Mouse (Mus musculus): ENCODE results near the gene Oasl1.

Oasl1 gene

DNA sequence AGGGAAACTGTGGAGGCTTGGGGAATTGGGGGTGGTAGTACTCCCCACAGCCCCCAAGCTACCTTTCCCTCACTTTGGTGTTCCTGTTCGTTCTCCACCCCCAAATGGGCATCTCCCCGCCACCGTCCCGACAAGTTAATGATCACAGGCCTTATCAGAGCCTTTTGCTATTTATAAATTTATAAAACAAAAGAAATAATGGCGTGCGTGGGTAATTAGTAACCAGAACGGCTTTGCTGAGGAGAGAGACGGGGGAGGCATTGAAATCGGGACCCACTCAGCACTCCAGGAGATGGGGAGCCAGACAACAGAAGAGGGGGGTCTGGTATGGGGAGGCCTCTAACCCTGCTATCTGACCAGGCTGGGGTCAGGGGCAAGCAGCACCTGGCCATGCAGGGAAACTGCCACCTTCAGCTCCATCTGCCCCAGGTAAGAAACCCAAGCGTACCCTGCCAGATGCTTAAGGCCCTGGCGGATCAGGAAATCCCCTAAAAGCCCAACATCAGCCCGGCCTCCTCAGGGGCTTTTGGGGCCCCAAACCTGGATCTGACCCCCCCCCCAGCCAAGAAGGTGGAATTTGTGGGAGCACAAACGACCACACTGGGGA lies 46.7 kb downstream of the Oasl1 start:
- DNase-seq: no peak

DNA sequence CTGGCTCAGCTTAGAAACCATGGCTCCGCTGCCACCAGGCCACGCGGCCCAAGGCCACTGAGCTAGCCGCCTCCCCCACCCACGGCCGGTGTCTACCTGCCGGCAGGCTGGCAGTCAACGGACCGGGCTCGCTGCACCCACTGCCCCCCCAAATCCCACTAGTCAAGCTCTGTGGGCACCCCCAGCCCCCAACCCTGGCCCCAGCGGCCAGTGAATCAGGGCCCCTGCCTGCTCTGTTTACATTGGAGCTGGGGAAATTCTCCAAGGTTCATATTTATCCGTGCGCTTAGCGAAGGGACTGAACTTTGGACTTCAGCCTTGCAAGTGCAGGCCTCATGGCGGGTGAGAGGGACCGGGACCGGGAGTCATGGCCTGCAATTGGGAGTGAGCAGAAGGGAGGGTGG lies 47.8 kb downstream of the Oasl1 start, which contains the start of gene Hnf1a:
Gene Hnf1a (minus strand): TSS at position 271 of the 404 bp plus-strand sequence.
- DNase-seq: no peak

DNA sequence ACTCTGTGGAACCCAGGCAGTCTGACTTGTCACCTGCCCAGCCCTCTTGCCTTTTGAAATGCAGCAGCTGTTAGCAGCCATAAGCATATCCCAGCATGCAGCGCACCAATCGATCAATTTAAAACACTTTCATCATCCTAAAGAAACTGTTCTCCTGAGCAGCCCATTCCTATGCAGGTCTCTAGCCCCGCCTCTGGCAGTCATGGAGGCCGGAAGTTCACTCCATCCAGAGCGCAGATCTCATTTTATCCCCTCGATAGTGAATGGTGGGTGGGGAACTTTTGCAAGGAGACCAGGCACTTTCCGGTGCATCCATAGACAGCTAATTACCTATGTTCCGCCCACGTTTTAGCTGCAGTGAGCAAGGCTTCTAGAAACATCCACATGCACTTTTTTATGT lies 49.2 kb downstream of the Oasl1 start:
- no peak for DNase-seq

DNA sequence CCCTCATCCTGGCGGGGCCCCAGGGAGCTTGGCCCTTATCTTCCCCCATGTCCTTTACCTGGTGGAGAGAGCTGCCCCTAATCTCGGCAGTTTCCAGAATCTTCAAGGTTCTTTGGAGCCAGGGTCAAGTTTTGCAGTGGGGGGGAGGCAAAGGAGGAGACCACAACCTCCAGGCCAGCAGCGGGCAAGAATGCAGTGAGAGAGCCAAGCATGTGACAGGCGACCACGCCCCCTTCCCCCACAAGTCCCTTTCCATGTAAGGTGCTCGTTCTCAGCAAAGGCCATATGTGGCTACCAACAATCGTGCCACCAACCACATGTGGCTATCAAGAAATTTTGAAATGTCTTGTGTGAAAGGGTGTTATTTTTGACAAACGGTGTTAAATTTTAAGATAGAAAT lies 50.1 kb downstream of the Oasl1 start:
- no peak for DNase-seq

DNA sequence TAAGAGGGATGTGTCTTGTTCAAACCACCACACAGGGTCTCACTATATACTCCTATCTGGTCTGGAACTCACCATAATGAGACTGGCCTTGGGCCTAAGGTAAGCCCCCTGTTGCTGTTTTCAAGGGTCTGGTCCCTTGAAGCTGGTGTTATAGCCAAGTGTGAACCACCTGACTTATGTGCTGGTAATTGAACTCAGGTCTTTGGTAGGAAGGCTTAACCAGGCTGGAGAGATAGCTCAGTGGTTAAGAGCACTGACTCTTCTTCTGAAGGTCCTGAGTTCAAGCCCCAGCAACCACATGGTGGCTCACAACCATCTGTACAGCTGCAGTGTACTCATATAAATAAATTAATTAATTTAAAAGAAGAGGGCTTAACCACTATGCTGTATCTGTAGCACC lies 53.9 kb downstream of the Oasl1 start:
- DNase-seq: no peak

DNA sequence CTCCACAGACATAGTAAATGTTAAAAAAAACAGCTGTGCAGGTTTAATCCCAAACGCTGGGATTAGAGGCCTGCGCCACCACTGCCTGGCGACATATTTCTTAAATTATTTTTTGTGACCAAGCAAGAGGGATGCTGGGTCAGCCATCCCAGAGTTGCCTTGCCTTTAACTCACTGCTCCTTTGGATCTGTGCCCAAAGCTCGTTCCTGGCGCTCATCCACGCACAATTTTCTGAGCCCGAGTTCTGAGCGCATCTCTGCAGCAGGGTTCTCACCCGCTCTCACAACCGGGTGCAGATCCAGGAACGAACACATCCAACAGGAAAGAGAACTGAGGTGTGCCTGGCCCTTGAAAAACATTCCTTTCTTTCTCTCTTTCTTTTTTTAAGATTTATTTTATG lies 55.4 kb downstream of the Oasl1 start:
- peak; percentile 42 for DNase-seq

DNA sequence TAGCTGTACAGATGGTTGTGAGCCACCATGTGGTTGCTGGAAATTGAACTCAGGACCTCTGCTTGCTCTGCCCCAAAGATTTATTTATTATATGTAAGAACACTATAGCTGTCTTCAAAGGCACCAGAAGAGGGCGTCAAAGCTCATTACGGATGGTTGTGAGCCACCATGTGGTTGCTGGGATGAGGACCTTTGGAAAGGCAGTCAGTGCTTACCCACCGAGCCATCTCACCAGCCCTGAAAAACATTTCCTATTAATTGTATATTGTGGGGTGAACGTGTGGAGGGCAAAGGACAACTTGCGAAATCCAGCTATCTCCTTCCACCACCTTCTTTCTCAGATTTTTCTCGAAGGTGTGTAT lies 55.8 kb downstream of the Oasl1 start:
- DNase-seq: peak; percentile 30

DNA sequence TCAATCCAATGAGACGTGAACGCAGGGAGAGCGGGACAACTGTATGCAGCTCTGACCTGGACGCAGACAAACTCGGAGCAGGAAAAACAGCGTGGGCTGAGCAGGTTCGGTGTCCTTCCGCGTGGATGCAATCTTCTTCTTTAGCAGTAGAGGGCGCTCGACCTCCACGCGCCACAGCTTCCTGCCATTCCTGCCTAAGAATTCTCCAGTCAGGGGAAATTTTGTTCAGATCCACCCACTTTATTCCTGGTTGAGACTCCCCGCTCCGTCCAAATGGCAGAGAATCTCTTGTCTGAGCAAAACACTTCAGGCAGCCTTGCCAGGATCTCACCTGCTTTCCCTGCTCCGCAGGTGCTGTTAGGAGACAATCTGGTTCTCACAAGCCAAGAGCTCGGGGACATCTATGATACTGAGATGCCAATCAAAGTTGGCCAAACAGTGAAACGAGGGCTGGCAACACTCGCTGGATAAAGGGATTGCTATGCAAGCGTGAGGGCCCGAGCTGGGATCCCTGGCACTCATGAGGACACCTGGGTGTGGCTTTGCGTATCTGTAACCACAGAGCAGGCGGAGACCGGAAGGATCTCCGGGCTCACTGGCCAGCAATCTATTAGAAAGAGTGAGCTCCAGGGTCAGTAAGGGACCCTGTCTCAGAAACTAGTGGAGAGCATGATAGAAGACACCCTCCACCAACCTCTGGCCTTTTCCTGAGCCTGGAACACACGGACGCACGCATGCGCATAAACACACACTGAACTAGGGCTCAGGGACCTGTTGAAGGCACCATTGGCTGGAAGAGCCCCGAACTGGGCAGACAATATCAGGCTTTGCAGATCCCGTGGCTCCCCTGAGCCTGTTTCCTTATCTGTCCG lies 56.4 kb downstream of the Oasl1 start:
- peak; percentile 83 for DNase-seq

DNA sequence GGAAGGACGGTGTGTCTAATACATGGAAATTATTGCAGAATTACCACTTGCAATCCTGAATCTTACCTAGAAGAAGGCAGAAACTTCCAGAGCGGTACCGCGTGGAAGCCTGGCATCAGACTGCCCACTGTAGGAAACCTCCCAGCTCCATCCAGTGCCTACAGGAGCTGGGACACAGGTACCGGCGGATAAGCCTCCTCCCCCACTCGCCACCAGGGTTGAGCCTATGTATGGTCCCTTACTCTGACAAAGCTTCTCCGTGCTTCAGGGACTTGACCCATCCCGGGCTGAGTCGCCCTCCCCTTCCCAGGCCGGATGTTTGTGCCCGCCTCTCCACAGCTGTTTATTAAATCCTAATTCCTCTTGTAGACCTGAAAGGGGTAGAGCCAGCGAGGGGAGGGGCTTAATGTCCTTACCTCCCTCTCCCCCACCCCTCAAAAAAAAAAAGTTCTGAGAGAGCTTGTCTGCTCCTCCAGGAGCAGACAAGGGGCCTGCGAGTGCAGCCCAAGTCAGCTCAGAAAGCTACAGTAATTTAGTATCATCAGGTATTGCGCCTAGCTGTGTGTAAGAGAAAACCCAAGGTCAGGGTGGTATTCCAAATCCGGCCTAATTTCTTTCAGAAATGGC lies 57.2 kb downstream of the Oasl1 start:
- peak; percentile 52 for DNase-seq

DNA sequence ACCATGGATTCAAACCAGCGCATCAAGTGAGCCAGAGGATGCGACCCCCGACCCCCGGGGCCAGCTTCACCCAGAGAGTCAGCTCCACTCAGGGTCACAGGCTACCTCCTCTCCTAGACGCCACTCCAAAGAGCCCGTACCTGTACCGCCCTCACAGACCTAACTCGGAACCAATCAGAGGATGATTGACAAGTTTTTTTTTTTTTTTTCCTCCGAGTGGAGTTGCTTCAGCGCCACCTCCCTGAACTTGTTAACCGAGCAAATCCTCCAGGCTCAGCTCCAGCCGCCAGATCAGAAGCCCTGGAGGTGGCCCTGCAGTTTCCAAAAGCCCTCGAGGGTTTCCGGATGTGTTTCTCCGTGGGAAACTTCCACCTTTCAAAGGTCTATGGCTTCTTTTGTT lies 59.0 kb downstream of the Oasl1 start:
- DNase-seq: no peak

DNA sequence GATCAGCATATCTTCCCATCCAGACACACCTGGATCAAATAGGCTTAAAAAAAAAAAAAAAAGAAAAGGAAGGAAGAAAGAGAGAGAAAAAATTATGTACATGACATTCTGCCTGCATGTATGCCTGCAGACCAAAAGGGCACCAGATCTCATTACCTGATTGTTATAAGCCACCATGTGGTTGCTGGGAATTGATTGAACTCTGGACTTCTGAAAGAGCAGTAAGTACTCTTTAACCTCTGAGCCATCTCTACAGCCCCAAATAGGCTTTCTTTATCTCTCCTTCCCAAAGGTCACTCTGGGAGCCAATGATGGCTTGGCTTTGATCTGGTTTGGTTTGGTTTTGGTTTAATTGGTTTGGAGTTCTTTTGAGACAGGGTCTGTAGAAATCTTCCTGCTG lies 62.0 kb downstream of the Oasl1 start:
- DNase-seq: no peak
